Mouse (Mus musculus): ENCODE measurements around the gene Themis3.

- TF ChIP-seq POLR2A (IDR thresholded peaks at IDR 0.05; ENCODE audit: borderline replicate concordance, extremely low read depth, low read depth, low read length) (no peak), CTCF (IDR thresholded peaks at IDR 0.05; ENCODE audit: insufficient read depth, low read length) (no peak)
Measured at GRCm38 (mm10) chr17:66586078-66586477, 8.3 kb downstream of the Themis3 start.

Data from lung, adult 2 months (tissue).